Mouse (Mus musculus) stomach, embryonic 16.5 days (tissue): ENCODE measurements around the gene Hpca. TPM values are rescaled to one million over a fixed set of nuclear protein-coding genes. Genes with fewer than 3 reads are reported as not detected.

Experiments
- ATAC-seq: fragments of 200-750 bp; cut with Nextera tagmentation; 2 replicates; pipeline ENCODE4 v1.8.0; 2017; ENCODE audit warnings: moderate number of reproducible peaks, moderate TSS enrichment; ENCODE audit not compliant: insufficient read depth, low FRiP score
- H3K27ac ChIP-seq: fragments of 300-500 bp; sonication (generic); 2 replicates; pipeline ENCODE4 v1.5.1; 2014; ENCODE audit warnings: low read length
- H3K27me3 ChIP-seq: fragments of 300-500 bp; sonication (generic); 2 replicates; pipeline ENCODE4 v1.6.1; 2014; ENCODE audit warnings: low read length, control low read depth, mixed read lengths; ENCODE audit not compliant: control insufficient read depth, insufficient read depth
- H3K36me3 ChIP-seq: fragments of 300-500 bp; sonication (generic); 2 replicates; pipeline ENCODE4 v1.6.1; 2014; ENCODE audit warnings: low read length; ENCODE audit not compliant: control insufficient read depth, insufficient read depth
- H3K4me1 ChIP-seq: fragments of 300-500 bp; sonication (generic); 2 replicates; pipeline ENCODE4 v1.6.1; 2014; ENCODE audit warnings: low read length, control low read depth, mixed read lengths; ENCODE audit not compliant: control insufficient read depth, insufficient read depth
- H3K4me2 ChIP-seq: fragments of 300-500 bp; sonication (generic); 2 replicates; pipeline ENCODE4 v1.6.1; 2014; ENCODE audit warnings: low read depth, low read length, mixed read lengths
- H3K4me3 ChIP-seq: fragments of 300-500 bp; sonication (generic); replicated peaks from 2 replicates; pipeline ENCODE4 v1.5.1; 2014; ENCODE audit warnings: mild to moderate bottlenecking, low read length
- H3K9ac ChIP-seq: fragments of 300-500 bp; sonication (generic); 2 replicates; pipeline ENCODE4 v1.6.1; 2014; ENCODE audit warnings: low read length
- H3K9me3 ChIP-seq: fragments of 300-500 bp; sonication (generic); replicated peaks from 2 replicates; pipeline ENCODE4 v1.6.1; 2016; ENCODE audit warnings: low read length, control low read depth; ENCODE audit not compliant: control insufficient read depth
- WGBS: fragments of 180-500 bp; shearing (Covaris S2); extraction: QIAGEN DNeasy Blood & Tissue Kit; methylation state at CpG from one replicate; pipeline ENCODE4 v1.1.7; 2014; 5-methylcytosine and 5-hydroxymethylcytosine counted together
- polyA plus RNA-seq: library from polyadenylated mRNA; unstranded; fragments of >200 nt; fragmentation: Nextera tagmentation; extraction: Ambion mirVana; gene quantifications from 2 replicates; pipeline ENCODE4 v1.2.1, GENCODE M21; 2015

Hpca gene
- polyA plus RNA-seq, 1 experiment from 2014 or later, result 2.0 TPM

GRCm38 (mm10) chr4:129145943-129146342 lies 24.1 kb upstream of the Hpca start:
- Histone ChIP-seq H3K27me3 (no peaks in the 10 kb centered on the region), H3K4me2 (no peak overlapping the region), H3K9me3 (no peaks in the 10 kb centered on the region), H3K27ac (no peak overlapping the region), H3K4me3 (no peak overlapping the region), H3K9ac (no peak overlapping the region), H3K36me3 (0 out of 2 replicates have a peak, but pooled peaks cover 6% of the 10 kb centered on the region), H3K4me1 (peaks cover 22% of the 10 kb centered on the region)
- 50% methylated on average over 4 of the region's 4 CpGs for WGBS
- no peak for ATAC-seq

- Histone ChIP-seq H3K4me1 (peaks cover 22% of the 10 kb centered on the region), H3K36me3 (0 out of 2 replicates have a peak, but pooled peaks cover 6% of the 10 kb centered on the region), H3K4me3 (no peak overlapping the region), H3K9ac (no peak overlapping the region), H3K27ac (peak overlapping the region; percentile 72), H3K4me2 (no peak overlapping the region), H3K27me3 (no peaks in the 10 kb centered on the region), H3K9me3 (no peaks in the 10 kb centered on the region)
- WGBS, result 55% methylated on average over 4 of the region's 4 CpGs
- no peak for ATAC-seq
Measured at GRCm38 (mm10) chr4:129145411-129145810, 23.6 kb upstream of the Hpca start.

- H3K4me2 ChIP-seq, result no peak overlapping the region
- H3K36me3 ChIP-seq, result 0 out of 2 replicates have a peak, but pooled peaks cover 2% of the 10 kb centered on the region
- H3K9ac ChIP-seq, result no peak overlapping the region
- peak overlapping the region; percentile 76 for H3K27ac ChIP-seq
- no peak overlapping the region for H3K4me3 ChIP-seq
- ATAC-seq, result peak; percentile 79; the same call in 1 of the 2 replicates
- H3K9me3 ChIP-seq, result no peaks in the 10 kb centered on the region
- H3K27me3 ChIP-seq, result no peaks in the 10 kb centered on the region
- peaks cover 22% of the 10 kb centered on the region for H3K4me1 ChIP-seq
- WGBS, result 47% methylated on average over 16 of the region's 16 CpGs
Measured at GRCm38 (mm10) chr4:129144401-129145367, 22.8 kb upstream of the Hpca start.

GRCm38 (mm10) chr4:129143509-129143908 lies 21.7 kb upstream of the Hpca start:
- Histone ChIP-seq H3K36me3 (no peaks in the 10 kb centered on the region), H3K9me3 (no peaks in the 10 kb centered on the region), H3K4me3 (no peak overlapping the region), H3K4me1 (peaks cover 22% of the 10 kb centered on the region), H3K27me3 (no peaks in the 10 kb centered on the region), H3K27ac (peak overlapping the region; percentile 76; the same call in 1 of the 2 replicates), H3K4me2 (no peak overlapping the region), H3K9ac (no peak overlapping the region)
- WGBS, result 81% methylated on average over 5 of the region's 5 CpGs
- no peak for ATAC-seq

- Histone ChIP-seq H3K9me3 (no peaks in the 10 kb centered on the region), H3K27me3 (no peaks in the 10 kb centered on the region; the same call in 1 of the 2 replicates), H3K9ac (no peak overlapping the region), H3K36me3 (no peaks in the 10 kb centered on the region), H3K4me3 (no peak overlapping the region), H3K27ac (no peak overlapping the region), H3K4me1 (peaks cover 22% of the 10 kb centered on the region), H3K4me2 (no peak overlapping the region)
- 87% methylated on average over 11 of the region's 11 CpGs for WGBS
- no peak for ATAC-seq
Measured at GRCm38 (mm10) chr4:129142439-129143045, 20.7 kb upstream of the Hpca start.

- no peak overlapping the region for H3K4me3 ChIP-seq
- ATAC-seq, result 0 out of 2 replicates have a peak, but pooled peaks have one; percentile 32
- H3K4me1 ChIP-seq, result peaks cover 25% of the 10 kb centered on the region
- H3K9ac ChIP-seq, result no peak overlapping the region
- no peaks in the 10 kb centered on the region for H3K36me3 ChIP-seq
- no peaks in the 10 kb centered on the region for H3K9me3 ChIP-seq
- no peak overlapping the region for H3K27ac ChIP-seq
- 66% methylated on average over 17 of the region's 17 CpGs for WGBS
- no peak overlapping the region for H3K4me2 ChIP-seq
- no peaks in the 10 kb centered on the region; the same call in 1 of the 2 replicates for H3K27me3 ChIP-seq
Measured at GRCm38 (mm10) chr4:129141560-129142438, 20.0 kb upstream of the Hpca start.

GRCm38 (mm10) chr4:129140808-129141207 lies 19.0 kb upstream of the Hpca start:
- Histone ChIP-seq H3K9ac (no peak overlapping the region), H3K36me3 (no peaks in the 10 kb centered on the region), H3K4me2 (no peak overlapping the region), H3K4me1 (peaks cover 25% of the 10 kb centered on the region), H3K27ac (no peak overlapping the region), H3K4me3 (no peak overlapping the region), H3K27me3 (peaks cover 1% of the 10 kb centered on the region), H3K9me3 (no peaks in the 10 kb centered on the region)
- no peak for ATAC-seq
- WGBS, result 78% methylated on average over 4 of the region's 4 CpGs

- no peak overlapping the region for H3K27ac ChIP-seq
- WGBS, result 82% methylated on average over 5 of the region's 5 CpGs
- H3K9ac ChIP-seq, result no peak overlapping the region
- no peaks in the 10 kb centered on the region for H3K36me3 ChIP-seq
- no peak for ATAC-seq
- no peak overlapping the region for H3K4me2 ChIP-seq
- H3K27me3 ChIP-seq, result peaks cover 5% of the 10 kb centered on the region
- no peak overlapping the region for H3K4me3 ChIP-seq
- H3K9me3 ChIP-seq, result no peaks in the 10 kb centered on the region
- peaks cover 24% of the 10 kb centered on the region for H3K4me1 ChIP-seq
Measured at GRCm38 (mm10) chr4:129139642-129140041, 17.8 kb upstream of the Hpca start.
